Mouse (Mus musculus): Measurements from ENCODE around the gene Trio.
"Not testable (repeated sequence)": the region's sequence is repeated elsewhere in the genome, so short reads cannot be mapped to it uniquely, and the experiment has no call there.

Trio gene

DNA sequence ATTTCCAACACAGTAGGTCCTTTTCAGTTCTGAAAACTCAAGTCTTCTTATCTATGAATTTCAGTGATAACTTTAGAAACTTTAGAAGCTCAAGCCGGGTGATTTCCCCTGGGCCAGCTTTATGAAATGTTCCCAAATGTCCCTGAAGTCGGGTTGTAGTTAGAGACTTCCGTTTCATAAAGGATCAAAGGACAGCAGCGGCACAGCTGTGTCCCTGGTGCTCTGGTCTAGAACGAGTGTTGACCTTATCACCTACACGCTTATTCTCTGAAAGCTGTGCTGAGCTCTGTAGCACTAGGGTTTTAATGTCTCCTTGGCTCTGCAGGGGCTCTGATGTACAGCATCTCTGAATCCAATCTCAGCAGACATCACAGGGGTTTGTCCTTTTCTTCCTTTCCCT, 267.0 kb downstream of the Trio start:
- no peak for DNase-seq

DNA sequence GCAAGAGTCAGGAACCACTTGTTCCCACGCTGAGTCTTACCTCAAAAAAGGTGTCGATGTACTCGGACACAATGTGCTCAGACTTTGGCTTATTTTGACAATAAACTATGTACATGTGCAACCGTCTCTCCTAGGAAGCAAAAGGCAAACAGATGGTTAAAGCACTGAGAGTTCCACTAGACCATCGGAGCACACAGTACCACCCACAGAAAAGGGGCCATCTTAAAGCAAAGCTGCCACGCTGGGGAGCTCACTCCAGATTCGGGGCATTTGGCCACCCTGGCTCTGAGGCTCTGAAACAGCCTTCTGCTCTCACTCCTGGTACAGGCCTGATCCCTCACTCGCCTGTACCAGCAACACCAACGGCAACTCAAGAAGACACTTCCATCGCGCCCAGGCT, 269.2 kb downstream of the Trio start:
- no peak for DNase-seq

DNA sequence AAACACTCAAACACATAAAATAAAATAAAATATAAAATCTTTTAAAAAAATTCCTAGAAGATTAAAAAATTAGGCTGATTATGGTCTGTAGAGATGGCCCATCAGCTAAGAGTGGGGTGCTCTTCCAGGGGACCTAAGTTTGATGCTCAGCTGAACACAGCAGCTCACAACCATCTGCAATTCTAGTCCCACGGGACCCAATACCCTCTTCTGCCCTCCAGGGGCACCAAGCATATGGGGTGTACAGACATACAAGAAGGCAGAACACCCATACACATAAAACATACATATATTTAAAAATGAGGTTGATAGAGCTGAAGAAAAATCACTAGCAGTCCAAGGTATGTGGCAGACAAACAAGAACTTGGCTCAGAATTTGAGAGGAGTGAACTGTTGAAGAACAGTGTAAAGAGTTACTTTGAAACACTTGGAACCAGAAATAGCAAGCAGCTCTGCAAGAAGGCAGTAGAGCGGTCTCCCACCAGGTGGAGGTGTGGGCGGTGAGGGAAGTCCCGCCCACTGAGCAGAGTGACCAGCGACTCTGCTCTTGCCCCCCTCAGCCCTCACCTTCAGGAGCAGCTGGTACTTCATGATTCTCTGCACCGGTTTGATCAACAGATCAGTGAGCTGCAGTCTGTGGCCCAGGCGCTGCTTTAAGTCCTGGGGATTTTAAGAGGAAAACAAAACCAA, 270.9 kb downstream of the Trio start:
- DNase-seq: no peak

DNA sequence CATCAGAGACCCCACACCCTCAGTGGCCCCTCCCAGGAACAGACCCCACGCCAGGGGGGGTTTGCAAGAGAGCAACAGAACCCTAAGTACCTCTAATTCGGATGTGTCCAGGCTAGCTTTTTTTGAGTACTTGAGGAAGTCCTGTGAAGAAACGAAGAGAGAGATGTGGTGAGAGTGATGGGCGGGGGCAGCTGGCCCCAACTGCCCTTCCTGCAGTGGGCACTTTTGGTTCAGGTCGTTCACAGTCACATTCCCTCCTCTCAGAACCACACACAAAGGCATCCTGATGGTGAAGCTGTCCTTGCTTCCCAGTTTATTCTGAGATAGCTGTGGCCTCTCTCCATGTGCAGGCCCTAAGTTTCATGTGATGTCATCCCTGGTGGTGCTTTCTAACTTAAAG, 271.7 kb downstream of the Trio start:
- no peak for DNase-seq

DNA sequence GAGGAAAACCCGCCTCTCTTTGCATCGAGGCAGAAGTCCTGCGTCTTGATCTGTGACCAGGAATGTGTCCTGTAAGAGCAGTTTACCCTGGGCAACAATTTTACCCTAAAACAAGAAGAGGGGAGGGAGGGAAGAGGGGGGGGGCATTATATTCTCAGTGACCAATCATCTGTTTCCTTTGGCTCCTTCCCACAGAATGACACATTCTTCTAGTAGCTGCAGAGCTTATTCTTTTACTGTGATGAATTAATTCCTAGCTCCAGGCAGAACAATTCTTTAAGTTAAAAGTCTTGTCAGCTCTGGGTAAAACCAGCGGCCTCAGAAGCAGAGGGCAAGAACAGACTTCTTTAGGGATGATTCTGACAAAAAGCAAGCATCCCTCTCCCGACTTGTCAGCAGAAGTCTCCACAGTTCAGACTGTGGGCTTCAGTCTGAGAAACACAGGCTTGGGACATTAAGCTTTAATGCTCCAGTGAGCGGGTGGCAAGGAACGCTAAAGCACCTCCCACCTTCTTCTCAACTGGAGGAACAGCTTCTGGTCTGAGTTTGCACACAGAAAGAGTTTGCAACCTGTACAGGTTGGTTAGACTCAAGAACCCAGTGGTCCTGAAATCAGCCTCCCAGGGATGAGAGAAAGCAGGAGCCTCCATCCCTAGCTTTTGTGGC, 272.8 kb downstream of the Trio start:
- DNase-seq: no peak

DNA sequence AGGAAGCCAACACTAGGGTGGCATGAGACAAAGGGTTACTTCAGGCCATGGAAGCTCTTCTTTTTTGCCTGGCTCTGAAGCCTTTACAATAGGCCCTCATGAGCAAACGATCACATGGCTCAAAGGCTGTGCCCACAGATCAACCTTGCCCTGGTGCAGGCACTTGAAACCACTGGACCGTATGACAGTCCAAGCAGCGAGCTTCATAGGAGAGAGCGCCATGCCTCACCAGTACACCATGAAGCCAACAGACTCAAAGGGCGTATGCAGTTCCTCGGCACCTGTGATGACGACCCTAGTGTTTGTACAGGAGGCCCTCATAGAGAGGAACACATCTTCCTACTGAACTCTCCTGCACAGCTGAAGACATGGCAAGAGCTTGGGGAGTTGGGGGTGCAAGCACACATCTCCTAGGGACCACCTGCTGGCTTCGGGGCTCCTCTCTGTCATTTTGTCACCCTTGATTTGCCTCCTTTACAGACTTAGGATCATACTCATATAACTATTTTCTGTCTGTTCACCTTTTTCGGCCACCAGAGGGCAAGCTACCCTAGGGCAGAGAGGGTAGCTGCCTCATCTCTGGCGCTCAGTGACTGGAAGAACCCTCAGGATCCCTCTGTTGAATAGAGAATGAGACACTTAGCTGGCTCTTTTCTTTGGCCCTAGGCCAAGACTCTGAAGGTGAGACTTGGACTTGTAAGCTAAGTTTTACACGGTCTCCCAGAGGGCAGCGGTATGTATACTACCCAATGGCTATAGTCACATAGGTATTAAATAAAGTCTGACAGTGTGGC, 273.8 kb downstream of the Trio start:
- peak; percentile 60 to 62 for DNase-seq

DNA sequence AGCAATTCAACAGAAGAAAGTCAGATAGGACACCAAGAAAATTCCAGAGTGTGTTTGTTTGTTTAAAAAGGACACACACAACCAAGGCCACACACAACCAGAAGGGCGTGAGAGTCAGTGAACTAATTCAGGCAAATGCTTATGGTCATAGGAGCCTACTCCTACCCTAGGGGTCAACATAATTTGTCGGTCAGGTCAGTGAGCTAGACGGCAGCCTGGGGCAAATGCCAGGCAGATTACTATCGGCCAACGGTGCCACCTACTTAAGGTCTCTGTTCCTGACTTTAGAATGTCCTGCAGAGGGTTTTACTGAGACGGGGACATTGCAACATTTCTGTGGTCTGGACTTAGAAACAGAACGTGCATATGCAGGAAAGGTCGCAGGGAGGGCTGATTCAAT, 276.9 kb downstream of the Trio start:
- DNase-seq: no peak

DNA sequence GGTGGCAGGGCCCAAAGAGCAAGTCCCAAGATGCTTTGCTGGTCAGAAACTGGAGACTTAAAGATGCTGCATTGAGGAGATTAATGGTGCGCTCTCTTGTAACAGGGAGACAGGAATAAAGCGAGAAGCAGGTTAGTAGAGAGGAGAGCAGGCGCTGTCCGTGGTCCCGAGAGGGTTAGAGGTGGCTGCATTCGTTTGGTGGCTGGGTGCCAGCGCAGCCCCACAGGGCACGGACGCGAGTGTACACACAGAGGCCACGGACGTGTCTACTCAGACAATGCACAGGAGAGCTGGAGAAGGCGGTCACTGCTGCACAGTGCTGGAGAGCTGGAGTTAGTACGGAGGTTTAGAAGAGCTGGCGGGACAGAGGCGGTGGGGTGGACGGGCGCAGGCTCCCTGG, 278.1 kb downstream of the Trio start:
- no peak for DNase-seq

DNA sequence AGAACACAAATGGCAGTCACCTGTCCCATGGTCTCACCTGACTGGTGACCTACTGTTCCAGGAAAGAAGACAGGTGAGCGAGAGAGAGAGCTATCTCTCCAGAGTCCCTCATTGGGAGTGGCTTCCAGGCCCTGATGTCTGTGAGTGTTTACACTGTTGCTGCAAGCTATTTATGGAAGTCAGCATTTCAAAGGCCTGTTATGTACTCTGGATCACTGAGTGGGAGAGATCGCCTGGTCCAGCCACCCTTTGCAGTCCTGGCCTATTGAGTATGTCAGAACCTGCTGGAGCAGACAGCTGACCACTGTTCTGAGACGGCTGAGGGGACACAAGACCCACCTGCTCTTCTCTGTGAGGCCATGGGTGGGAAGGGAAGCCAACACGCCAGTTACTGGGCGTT, 280.7 kb downstream of the Trio start:
- DNase-seq: no peak

DNA sequence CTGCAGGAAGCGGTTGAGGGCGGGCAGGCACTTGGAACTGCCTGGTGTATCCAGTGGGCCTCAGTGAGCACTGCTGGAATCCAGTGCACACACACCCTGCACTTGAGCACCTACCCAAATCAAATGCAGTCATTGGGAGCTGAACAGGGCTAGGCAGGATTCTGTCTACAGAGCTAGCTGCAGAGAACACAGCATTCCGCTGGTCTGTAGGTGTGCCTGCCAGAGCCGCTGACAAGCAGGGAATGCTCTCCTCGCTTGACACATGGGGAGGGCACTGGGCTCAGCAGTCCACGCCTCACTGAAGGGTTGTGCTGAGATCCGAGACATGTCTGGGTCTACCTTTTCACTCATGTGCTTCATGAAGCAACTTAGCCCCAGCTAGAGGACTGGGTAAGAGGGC, 285.6 kb downstream of the Trio start:
- no peak for DNase-seq

DNA sequence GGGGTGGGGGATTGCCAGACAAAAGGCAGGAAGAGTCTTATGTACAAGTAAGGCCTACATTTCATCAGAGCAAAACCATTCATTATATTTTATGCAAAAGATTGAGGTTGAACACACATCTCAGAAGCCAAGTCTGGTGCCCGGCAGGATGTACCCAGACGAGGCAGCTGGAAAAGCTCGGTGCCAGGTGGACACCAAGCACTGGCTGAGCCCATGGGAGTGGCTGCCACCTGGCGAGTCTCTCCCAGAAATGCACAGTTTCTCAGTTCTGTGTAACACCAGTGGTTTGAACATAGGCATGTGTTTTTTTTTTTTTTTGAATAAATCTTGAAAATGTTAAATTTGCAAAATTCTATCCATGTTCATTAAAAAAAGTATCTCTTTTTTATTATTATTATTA, 293.8 kb downstream of the Trio start:
- DNase-seq: peak in 1 of 2 experiments; percentile 25

DNA sequence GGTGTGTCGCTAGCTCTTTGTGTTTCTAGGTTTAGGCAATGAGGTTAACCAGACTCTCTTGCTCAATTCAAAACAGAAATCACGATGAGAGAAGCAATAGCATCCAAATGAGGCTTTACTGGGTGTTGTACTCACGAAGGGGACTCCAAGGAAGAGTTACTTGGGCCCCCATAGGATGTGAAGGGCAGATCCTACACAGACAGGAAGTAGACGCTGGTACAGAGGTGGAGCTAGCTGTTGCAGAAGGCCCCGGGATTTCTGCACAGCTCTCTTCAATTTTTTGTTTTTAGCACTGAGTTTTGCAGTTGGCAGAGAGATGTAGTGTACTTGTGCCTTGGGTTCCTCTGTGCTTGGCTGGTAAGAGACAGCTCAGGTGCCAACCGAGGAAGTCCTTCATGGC, 299.4 kb downstream of the Trio start:
- no peak for DNase-seq

DNA sequence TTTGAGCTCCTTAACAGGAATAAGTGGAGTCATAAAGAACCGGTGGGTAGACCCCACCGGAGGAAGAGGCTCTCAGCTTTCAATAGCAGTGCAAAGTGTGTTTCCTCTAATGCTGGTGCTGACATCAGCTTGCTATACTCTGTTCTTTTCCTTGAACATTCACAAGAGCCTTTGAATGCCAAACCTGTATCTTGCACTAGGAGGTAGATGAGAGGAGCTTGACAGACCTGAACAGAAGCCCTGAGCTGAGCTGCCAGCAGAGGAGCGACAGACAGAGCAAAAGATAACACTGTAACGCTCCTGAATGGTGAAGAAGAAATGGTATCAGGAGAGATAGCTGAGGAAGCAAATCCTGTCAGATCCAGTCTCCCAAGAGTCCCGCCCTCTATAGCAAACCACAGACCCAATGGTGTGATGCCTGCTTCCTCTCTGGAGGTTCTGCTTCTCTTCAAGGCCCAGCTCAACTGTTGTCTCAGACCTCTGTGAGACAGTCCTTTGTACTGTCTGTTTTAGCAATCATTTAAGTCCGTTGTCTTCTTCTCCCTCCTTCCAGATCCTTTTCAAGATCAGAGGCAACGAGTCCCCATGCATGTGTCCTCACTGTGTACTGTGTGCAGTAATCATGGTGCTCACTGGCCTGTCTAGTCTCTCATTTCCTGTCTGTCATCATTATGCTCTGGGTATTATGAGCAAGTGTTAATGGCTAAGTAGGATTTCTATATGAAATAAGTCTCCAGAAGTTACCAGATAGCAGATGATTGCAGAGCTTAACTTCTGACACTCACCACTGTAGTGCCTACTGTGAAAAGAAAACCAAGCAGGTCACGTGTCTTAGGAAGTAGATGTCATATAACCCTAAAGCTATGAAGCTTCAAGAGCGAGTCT, 300.6 kb downstream of the Trio start:
- DNase-seq: no peak

DNA sequence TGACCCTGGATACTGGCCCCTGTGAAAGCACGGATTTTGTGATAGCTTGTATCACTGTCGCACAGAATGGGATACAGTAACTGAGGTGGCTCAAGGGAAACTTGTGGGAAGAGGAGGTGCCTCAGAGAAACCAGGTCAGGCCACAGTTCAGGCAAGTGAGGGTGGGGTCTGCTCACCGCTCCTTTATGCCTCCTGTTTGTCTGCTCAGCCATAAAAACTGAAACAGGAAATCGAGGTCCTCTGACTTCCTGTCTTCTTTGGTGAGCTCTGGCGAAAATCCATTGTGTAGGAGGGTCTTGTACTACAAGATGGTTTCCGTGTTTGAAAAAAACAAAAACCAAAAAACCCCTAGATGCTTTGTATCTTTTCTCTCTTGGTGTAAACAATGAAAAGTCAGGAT, 301.4 kb downstream of the Trio start:
- DNase-seq: no peak

DNA sequence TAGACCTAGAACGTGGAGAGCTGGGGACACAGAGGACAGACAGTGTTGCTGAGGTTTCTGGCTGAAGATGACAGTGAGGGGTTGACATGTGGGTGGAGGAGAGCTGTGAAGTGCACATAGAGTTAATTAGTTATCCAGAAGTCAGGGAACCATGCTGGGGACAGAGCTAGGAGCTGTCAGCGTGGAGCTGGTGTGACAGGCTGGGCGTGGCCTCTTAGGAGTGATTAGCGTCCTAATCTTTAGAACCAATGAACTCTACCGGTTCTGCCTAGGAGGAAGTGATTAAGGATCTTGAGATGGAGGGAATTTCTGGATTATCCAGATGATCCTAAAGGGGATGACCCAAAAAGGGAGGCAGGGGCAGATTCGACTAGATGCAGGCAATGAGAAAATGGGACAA, 301.9 kb downstream of the Trio start:
- no peak for DNase-seq

DNA sequence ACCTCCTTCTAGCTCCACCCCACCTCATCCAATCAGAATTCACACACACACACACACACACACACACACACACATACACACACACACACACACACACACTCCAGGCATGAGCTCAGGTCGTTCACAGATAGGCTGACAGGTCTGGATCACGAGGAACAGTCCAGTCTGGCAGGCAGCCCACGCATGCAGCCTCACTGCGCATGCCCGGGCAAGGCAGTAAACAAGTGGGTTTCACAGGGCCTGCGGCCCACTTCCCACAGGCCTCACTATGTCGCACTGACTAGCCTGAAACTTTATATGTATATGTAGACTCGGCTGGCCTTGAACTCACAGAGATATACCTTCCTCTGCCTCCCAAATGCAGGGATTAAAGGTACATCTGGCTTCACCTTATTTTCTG, 305.4 kb downstream of the Trio start:
- DNase-seq: not testable (repeated sequence)

DNA sequence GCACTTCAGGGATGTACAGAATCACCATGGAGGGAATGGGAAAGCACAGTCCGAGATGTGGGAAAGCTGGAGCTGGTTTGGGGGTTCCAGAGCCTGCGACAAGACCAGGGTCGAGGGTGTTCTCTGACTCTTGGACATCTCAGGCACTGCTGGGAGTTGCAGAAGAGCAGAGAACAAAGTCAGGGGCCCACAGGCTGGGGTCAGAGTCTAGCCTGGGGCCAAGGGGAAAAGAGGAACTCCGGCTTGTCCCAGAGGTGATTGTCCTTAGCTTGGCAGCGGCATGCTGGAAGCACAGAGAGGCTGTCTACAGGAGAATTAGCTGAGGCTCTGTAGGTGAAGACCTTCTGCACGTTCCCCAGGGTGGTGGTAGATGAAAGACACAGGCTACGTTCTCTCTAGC, 307.0 kb downstream of the Trio start:
- no peak for DNase-seq

DNA sequence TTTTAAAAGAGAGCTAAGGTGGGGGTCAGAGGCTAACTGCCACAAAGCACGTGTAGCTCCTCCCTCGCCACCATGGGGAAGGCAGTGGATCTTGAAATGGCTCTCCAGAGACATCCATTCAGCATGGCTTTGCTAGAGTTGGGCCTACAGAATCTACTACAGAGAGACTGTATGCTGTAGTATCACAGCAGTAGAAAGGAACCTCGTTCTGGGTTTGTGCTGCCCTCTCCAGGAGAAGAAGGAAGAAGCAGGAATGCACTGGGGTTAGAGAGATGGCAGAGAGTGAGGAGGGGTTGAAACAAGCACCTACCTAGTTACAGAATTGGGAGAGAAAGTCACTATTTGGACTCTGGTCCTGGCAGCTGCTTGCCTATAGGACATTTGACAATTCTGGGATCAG, 310.3 kb downstream of the Trio start:
- peak; percentile 35 to 49 for DNase-seq

DNA sequence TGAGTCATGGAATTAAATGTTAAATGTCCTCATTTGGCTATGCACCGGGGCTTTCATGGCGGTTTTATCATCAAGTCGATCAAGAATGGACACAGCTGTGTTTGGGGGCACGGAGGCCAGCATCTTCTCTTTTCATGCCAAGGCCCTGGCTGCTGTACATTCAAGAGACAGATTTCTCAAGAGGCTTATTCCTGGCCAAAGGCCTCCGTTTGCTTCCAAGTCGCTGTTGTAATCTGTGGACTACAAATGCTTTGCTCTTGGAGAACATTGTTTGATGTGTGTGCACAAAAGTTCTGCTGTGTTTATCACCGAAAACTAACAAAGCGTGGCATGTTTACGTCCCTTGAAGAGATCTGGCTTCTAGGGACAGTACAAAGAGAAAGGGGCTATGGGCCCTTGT, 314.9 kb downstream of the Trio start:
- no peak for DNase-seq

DNA sequence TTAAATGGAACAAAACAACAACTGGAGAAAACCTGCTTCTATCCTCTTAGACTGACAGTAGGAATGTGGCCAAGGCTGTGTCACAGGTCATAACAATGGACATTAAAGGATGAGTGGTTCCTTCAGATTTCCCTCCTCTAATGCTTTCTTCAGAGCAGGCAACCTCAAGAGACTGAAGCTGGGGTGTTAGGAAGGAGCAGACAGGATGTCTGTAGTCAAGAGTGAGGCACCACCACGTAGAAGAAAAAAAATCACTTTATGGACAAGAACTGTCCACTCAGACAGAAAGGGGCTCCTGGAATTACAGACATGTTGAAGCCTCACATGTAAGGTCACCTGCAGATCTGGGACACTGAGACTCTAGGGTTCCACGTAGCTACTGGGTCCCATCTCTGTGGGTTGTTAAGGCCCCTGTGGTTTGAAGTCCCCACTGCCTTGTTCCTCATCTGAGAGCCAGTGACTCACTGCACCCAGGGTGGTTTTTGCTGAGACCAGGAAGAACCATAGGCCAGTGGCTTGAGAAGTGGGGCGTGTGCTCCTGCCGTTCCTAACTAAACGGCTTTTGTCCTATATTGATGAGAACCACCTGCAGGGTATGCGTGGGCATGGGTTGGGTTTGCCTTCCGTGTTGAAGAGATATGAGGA, 316.6 kb downstream of the Trio start:
- DNase-seq: no peak

DNA sequence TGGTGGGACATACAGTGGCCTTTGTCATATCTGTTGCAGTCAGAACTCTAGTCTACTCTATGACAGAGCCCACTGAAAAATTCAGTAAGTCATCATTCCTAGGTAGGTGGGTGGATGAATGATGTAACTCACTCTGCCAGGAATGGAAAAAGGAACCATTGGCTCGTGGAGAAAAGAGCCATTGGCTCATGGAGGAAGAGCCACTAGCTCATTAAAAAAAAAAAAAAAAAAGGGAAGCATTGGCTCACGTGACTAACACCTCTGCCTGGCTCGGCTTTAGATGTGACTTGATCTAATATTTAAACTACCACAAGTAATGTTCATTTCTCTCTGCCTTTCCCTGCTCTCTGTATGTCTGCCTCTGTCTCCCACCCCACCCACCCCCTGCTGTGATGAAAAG, 317.1 kb downstream of the Trio start:
- no peak for DNase-seq

DNA sequence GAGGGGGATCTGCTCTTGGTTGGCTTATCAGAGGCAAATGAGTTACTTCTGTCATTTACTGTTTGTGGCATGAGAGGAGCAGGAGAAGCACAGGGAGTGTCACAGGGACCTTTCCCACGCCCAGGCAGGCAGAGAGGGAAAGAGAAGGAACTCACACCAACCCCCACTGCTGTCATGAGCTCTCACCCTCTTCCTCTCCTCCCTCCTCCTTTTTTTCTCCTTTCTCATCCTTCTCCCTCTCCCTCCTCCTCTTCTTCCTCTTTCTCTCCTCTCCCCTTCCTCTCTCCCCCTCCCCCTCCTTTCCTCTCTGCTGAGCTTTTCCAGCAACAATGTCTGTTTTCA, 322.7 kb downstream of the Trio start:
- no peak for DNase-seq

All from cerebellum, adult 18-20 months (tissue).